Mouse (Mus musculus): Measurements from ENCODE around the gene Zfp600. TPM values are rescaled to one million over a fixed set of nuclear protein-coding genes. Genes with fewer than 3 reads are reported as not detected.

Zfp600 gene
- polyA plus RNA-seq (2015; fragmentation: Nextera tagmentation; extraction: Ambion mirVana) = not detected in 2 replicates

GRCm38 (mm10) chr4:146156524-146156923, at the start of gene Zfp600:
Gene Zfp600, plus strand, starts transcription at chr4:146156824.

Other genes starting within 250 kb of the Zfp600 start
- 0.18 TPM in 1 of 2 replicates, not detected in the other for gene Zfp987, start 59.5 kb upstream of the Zfp600 start, polyA plus RNA-seq (2015; fragmentation: Nextera tagmentation; extraction: Ambion mirVana)